Mouse (Mus musculus): ENCODE measurements around the gene Fmn2. TPM values are rescaled to one million over a fixed set of nuclear protein-coding genes. Genes with fewer than 3 reads are reported as not detected.

Fmn2 gene
- 0.22 TPM for polyA plus RNA-seq (2015; fragmentation: Illumina TruSeq; extraction: RNeasy Lipid Tissue Mini Kit (QIAGEN cat#74804); ENCODE audit: insufficient read depth, low replicate concordance)

GRCm38 (mm10) chr1:174501661-174502030, at the start of gene Fmn2:
Fmn2 (plus strand) TSS chr1:174501825.

Other genes starting within 250 kb of the Fmn2 start
- gene Olfr419, start 249.8 kb upstream of the Fmn2 start, polyA plus RNA-seq (2015; fragmentation: Illumina TruSeq; extraction: RNeasy Lipid Tissue Mini Kit (QIAGEN cat#74804); ENCODE audit: insufficient read depth, low replicate concordance) = not detected
- not detected for gene Mptx1, start 171.3 kb upstream of the Fmn2 start, polyA plus RNA-seq (2015; fragmentation: Illumina TruSeq; extraction: RNeasy Lipid Tissue Mini Kit (QIAGEN cat#74804); ENCODE audit: insufficient read depth, low replicate concordance)
- not detected for gene Olfr417, start 136.7 kb upstream of the Fmn2 start, polyA plus RNA-seq (2015; fragmentation: Illumina TruSeq; extraction: RNeasy Lipid Tissue Mini Kit (QIAGEN cat#74804); ENCODE audit: insufficient read depth, low replicate concordance)
- not detected for gene Olfr248, start 110.8 kb upstream of the Fmn2 start, polyA plus RNA-seq (2015; fragmentation: Illumina TruSeq; extraction: RNeasy Lipid Tissue Mini Kit (QIAGEN cat#74804); ENCODE audit: insufficient read depth, low replicate concordance)
- not detected for gene Olfr414, start 77.8 kb upstream of the Fmn2 start, polyA plus RNA-seq (2015; fragmentation: Illumina TruSeq; extraction: RNeasy Lipid Tissue Mini Kit (QIAGEN cat#74804); ENCODE audit: insufficient read depth, low replicate concordance)
- gene Olfr220, start 59.7 kb upstream of the Fmn2 start, polyA plus RNA-seq (2015; fragmentation: Illumina TruSeq; extraction: RNeasy Lipid Tissue Mini Kit (QIAGEN cat#74804); ENCODE audit: insufficient read depth, low replicate concordance) = not detected